Mouse (Mus musculus) CH12F3 (cell line): Measurements from ENCODE around the gene Arhgap8.

ENCODE experiments used
- in situ Hi-C: fragments of 300-500 bp; cut with MboI; formaldehyde crosslinking; loops from 2 replicates; pipeline ENCODE4 v1.14.3; 2020; ENCODE audit warnings: low sequenced_read_pairs

Arhgap8 gene

GRCm38 (mm10) chr15:84784812-84785211 lies 65.0 kb downstream of the Arhgap8 start:
- in situ Hi-C loops, result no loop called here

- in situ Hi-C loops, result no loop called here
These were observed 67.3 kb downstream of the Arhgap8 start for GRCm38 (mm10) chr15:84787161-84787560.

- in situ Hi-C loops, result no loop called here
These were observed 73.8 kb downstream of the Arhgap8 start for GRCm38 (mm10) chr15:84793649-84794048.

GRCm38 (mm10) chr15:84800132-84800531 lies 80.3 kb downstream of the Arhgap8 start:
- in situ Hi-C loops, result no loop called here

- in situ Hi-C loops, result no loop called here
These were observed 83.8 kb downstream of the Arhgap8 start for GRCm38 (mm10) chr15:84803685-84804084.

- in situ Hi-C loops, result no loop called here
These were observed 89.6 kb downstream of the Arhgap8 start for GRCm38 (mm10) chr15:84809275-84809952.

GRCm38 (mm10) chr15:84811126-84811525 lies 91.3 kb downstream of the Arhgap8 start:
- in situ Hi-C loops, result no loop called here

- in situ Hi-C loops, result no loop called here
These were observed 93.0 kb downstream of the Arhgap8 start for GRCm38 (mm10) chr15:84812831-84813357.

- in situ Hi-C loops, result no loop called here
These were observed 95.3 kb downstream of the Arhgap8 start for GRCm38 (mm10) chr15:84815171-84815570.

- in situ Hi-C loops, result no loop called here
These were observed 97.7 kb downstream of the Arhgap8 start for GRCm38 (mm10) chr15:84817589-84817988.

GRCm38 (mm10) chr15:84818284-84818683 lies 98.4 kb downstream of the Arhgap8 start:
- in situ Hi-C loops, result no loop called here

GRCm38 (mm10) chr15:84820811-84821210 lies 101.0 kb downstream of the Arhgap8 start:
- in situ Hi-C loops, result no loop called here
